Comparison of ENCODE assay signal across 7 mouse cellular contexts in genomic region chr11:95648827-95649226, GRCm38 (mm10). TPM values are rescaled to one million over a fixed set of nuclear protein-coding genes. Genes with fewer than 3 reads are reported as not detected.
DNase-seq lines count a peak whose midpoint lies in the region; ATAC-seq and TF ChIP-seq lines count a peak whose summit lies in the region.

No protein-coding gene starts in this region.

- H3K36me3 ChIP-seq in forebrain, embryonic 14.5 days (ENCODE audit: control insufficient read depth, insufficient read depth, low read length), result no peaks in the 10 kb centered on the region
- no peaks in the 10 kb centered on the region for H3K36me3 ChIP-seq in midbrain, postnatal 0 days (ENCODE audit: insufficient read depth, low read length)
- no peaks in the 10 kb centered on the region for H3K36me3 ChIP-seq in splenic B cell, adult 2 months (ENCODE audit: control insufficient read depth, insufficient read depth, low read length, poor library complexity, severe bottlenecking)

- H3K9me3 ChIP-seq in forebrain, embryonic 14.5 days (replicated peaks; ENCODE audit: control insufficient read depth, low read length), result no peaks in the 10 kb centered on the region
- H3K9me3 ChIP-seq in midbrain, postnatal 0 days (ENCODE audit: low read length), result no peaks in the 10 kb centered on the region

- H3K4me2 ChIP-seq in forebrain, embryonic 14.5 days (ENCODE audit: low read length), result no peak overlapping the region
- no peak overlapping the region for H3K4me2 ChIP-seq in midbrain, postnatal 0 days (ENCODE audit: low read depth, low read length, poor library complexity, severe bottlenecking)

- WGBS in forebrain, embryonic 14.5 days, result 3% methylated on average over 4 of the region's 4 CpGs
- 6% methylated on average over 4 of the region's 4 CpGs for WGBS in midbrain, postnatal 0 days

- peaks cover 6% of the 10 kb centered on the region; the same call in 1 of the 2 replicates for H3K4me1 ChIP-seq in forebrain, embryonic 14.5 days (ENCODE audit: control insufficient read depth, insufficient read depth, low read length)
- H3K4me1 ChIP-seq in midbrain, postnatal 0 days (ENCODE audit: insufficient read depth, low read length), result peaks cover 5% of the 10 kb centered on the region; the same call in 1 of the 2 replicates

- H3K27ac ChIP-seq in forebrain, embryonic 14.5 days (ENCODE audit: low read depth, low read length), result no peak overlapping the region
- no peak overlapping the region for H3K27ac ChIP-seq in midbrain, postnatal 0 days (ENCODE audit: low read depth, low read length)

- peak; percentile 72 for ATAC-seq in forebrain, embryonic 14.5 days
- peak; percentile 44; the same call in 1 of the 2 replicates for ATAC-seq in midbrain, postnatal 0 days (ENCODE audit: low FRiP score)

- no peak overlapping the region for H3K9ac ChIP-seq in forebrain, embryonic 14.5 days (ENCODE audit: low read length)
- no peak overlapping the region for H3K9ac ChIP-seq in midbrain, postnatal 0 days (replicated peaks; ENCODE audit: low read length, poor library complexity, severe bottlenecking)

- DNase-seq in T-cell, adult 2 months (ENCODE audit: low spot score), result peak; percentile 33
- peak; percentile 46 for DNase-seq in c-Kit-positive CD71-positive TER-119-negative erythroid progenitor cells, embryonic 14.5 days (ENCODE audit: low read depth)
- peak; percentile 87 for DNase-seq in forebrain, embryonic 14.5 days (ENCODE audit: low spot score)
- peak; percentile 69 for DNase-seq in hindlimb bud, embryonic 11.5 days (ENCODE audit: extremely low spot score, low read depth, low spot score)
- DNase-seq in left cerebral cortex, adult 18-20 months (ENCODE audit: low spot score in 2 of 2), result peak; percentile 82 to 85
- peak; percentile 79 for DNase-seq in midbrain, postnatal 0 days (ENCODE audit: low spot score)
- peak; percentile 76 for DNase-seq in splenic B cell, adult 2 months (ENCODE audit: low read depth, low spot score)

- TF ChIP-seq CTCF in midbrain, postnatal 0 days (IDR thresholded peaks at IDR 0.05), result peak; percentile 93

- H3K27me3 ChIP-seq in forebrain, embryonic 14.5 days (replicated peaks; ENCODE audit: control insufficient read depth, insufficient read depth, low read length), result peaks cover 17% of the 10 kb centered on the region
- peaks cover 23% of the 10 kb centered on the region for H3K27me3 ChIP-seq in midbrain, postnatal 0 days (ENCODE audit: insufficient read depth, low read length)
- H3K27me3 ChIP-seq in splenic B cell, adult 2 months (ENCODE audit: control insufficient read depth, insufficient read depth, low read length, poor library complexity, severe bottlenecking), result no peaks in the 10 kb centered on the region; the same call in 1 of the 2 replicates

- H3K4me3 ChIP-seq in forebrain, embryonic 14.5 days (ENCODE audit: low read depth, low read length), result no peak overlapping the region
- H3K4me3 ChIP-seq in midbrain, postnatal 0 days (ENCODE audit: low read depth, low read length), result no peak overlapping the region

RNA-seq across cellular contexts. Expression of gene Phb, which starts 17.9 kb away (rescaled TPM):
- 215 and 222 TPM in 2 replicates for polyA plus RNA-seq in forebrain, embryonic 14.5 days (2014; fragmentation: Nextera tagmentation; extraction: Ambion mirVana)
- total RNA-seq in left cerebral cortex, adult 18-20 months (2021), result 100 to 1,000 TPM in 1 of 2 experiments, 10 to 100 TPM in 1; 87.4 to 103 TPM
- 132 and 137 TPM in 2 replicates for total RNA-seq in midbrain, postnatal 0 days (2014; rRNA removed)
- 207 and 222 TPM in 2 replicates for polyA plus RNA-seq in midbrain, postnatal 0 days (2015; fragmentation: Nextera tagmentation; extraction: Ambion mirVana)

Comparison
In these comparisons a context has a peak if more than half of its experiments do, and no peak if none do; other contexts are left out.
1. DNase-seq: peak in every context shown above with its lines; median percentile 87 in forebrain, embryonic 14.5 days; 84 in left cerebral cortex, adult 18-20 months; 79 in midbrain, postnatal 0 days; 76 in splenic B cell, adult 2 months; 69 in hindlimb bud, embryonic 11.5 days; 46 in c-Kit-positive CD71-positive TER-119-negative erythroid progenitor cells, embryonic 14.5 days; 33 in T-cell, adult 2 months.